Mouse (Mus musculus) ES-E14 (cell line): ENCODE results near the gene 9030025P20Rik. TPM values are rescaled to one million over a fixed set of nuclear protein-coding genes. Genes with fewer than 3 reads are reported as not detected.
"Not testable (repeated sequence)": the region's sequence is repeated elsewhere in the genome, so short reads cannot be mapped to it uniquely, and the experiment has no call there.

Source experiments
- DNase-seq: peaks from one replicate; pipeline ENCODE4 v3.0.0-alpha.2; 2013; ENCODE audit warnings: low read depth, low spot score
- H3K27ac ChIP-seq: 2 replicates; pipeline ENCODE4 v1.5.1; 2012; ENCODE audit warnings: low read depth, mild to moderate bottlenecking, low read length, moderate library complexity, mixed read lengths; ENCODE audit not compliant: poor library complexity, insufficient read depth, severe bottlenecking
- H3K36me3 ChIP-seq: 2 replicates; pipeline ENCODE4 v1.6.1; 2012; ENCODE audit warnings: mild to moderate bottlenecking, low read length, moderate library complexity, mixed read lengths; ENCODE audit not compliant: control insufficient read depth, poor library complexity, insufficient read depth, severe bottlenecking
- H3K4me1 ChIP-seq, 2 experiments: fragments of 150-350 bp in 1 of 2; sonication (generic) in 1 of 2; 2 replicates each; pipeline ENCODE4 v1.6.1; 2012; ENCODE audit warnings: low read length in 2 of 2, mild to moderate bottlenecking in 1 of 2, mixed read lengths in 1 of 2; ENCODE audit not compliant: control insufficient read depth in 2 of 2, insufficient read depth in 2 of 2, poor library complexity in 1 of 2
- H3K4me3 ChIP-seq, 2 experiments: fragments of 150-350 bp in 1 of 2; sonication (generic) in 1 of 2; 2 replicates each; pipeline ENCODE4 v1.5.1; 2012; ENCODE audit warnings: low read length in 2 of 2, low read depth in 1 of 2, mild to moderate bottlenecking in 1 of 2, mixed read lengths in 1 of 2; ENCODE audit not compliant: insufficient read depth in 1 of 2, poor library complexity in 1 of 2, severe bottlenecking in 1 of 2
- H3K9ac ChIP-seq: 2 replicates; pipeline ENCODE4 v1.6.1; 2012; ENCODE audit warnings: low read depth, mild to moderate bottlenecking, low read length, mixed read lengths; ENCODE audit not compliant: poor library complexity, insufficient read depth, severe bottlenecking
- H3K9me3 ChIP-seq: fragments of 150-350 bp; sonication (generic); 2 replicates; pipeline ENCODE4 v1.6.1; 2012; ENCODE audit warnings: low read depth, mild to moderate bottlenecking, low read length; ENCODE audit not compliant: control insufficient read depth, insufficient read depth
- CHD2 ChIP-seq: IDR thresholded peaks from 2 replicates; pipeline ENCODE4 v1.6.1; 2014; ENCODE audit warnings: mild to moderate bottlenecking, low read depth, low read length, inconsistent platforms
- HCFC1 ChIP-seq: IDR thresholded peaks from 2 replicates; pipeline ENCODE4 v1.6.1; 2012; ENCODE audit warnings: low read length, inconsistent platforms, borderline replicate concordance; ENCODE audit not compliant: insufficient read depth
- MAFK ChIP-seq: IDR thresholded peaks from 2 replicates; pipeline ENCODE4 v1.6.1; 2014; ENCODE audit warnings: mild to moderate bottlenecking, low read depth, low read length, inconsistent platforms; ENCODE audit not compliant: insufficient read depth
- ZC3H11A ChIP-seq: IDR thresholded peaks from 2 replicates; pipeline ENCODE4 v1.6.1; 2012; ENCODE audit warnings: low read depth, mild to moderate bottlenecking, inconsistent platforms, low read length, borderline replicate concordance
- ZNF384 ChIP-seq: IDR thresholded peaks from 2 replicates; pipeline ENCODE4 v1.6.1; 2012; ENCODE audit warnings: low read depth, low read length, inconsistent platforms
- in situ Hi-C, 2 experiments: fragments of 600-800 bp; cut with MboI; formaldehyde crosslinking; loops; one replicate each; pipeline ENCODE4 v1.15.1; 2025; ENCODE audit warnings: low sequenced_read_pairs in 2 of 2, inconsistent platforms in 1 of 2; ENCODE audit not compliant: unreplicated experiment in 2 of 2
- total RNA-seq: library from RNA; depleted of rRNA; stranded (reverse); fragments of 300-350 nt; gene quantifications from 2 replicates; pipeline ENCODE4 v1.2.3, GENCODE M21; 2012

9030025P20Rik gene
- total RNA-seq, 1 experiment = 41.3 TPM

- Histone ChIP-seq H3K9me3 (no peaks in the 10 kb centered on the region), H3K4me3 (peak overlapping the region; percentile 94 to 95), H3K9ac (peak overlapping the region; percentile 90), H3K36me3 (peaks cover 2% of the 10 kb centered on the region; the same call in 1 of the 2 replicates), H3K27ac (no peak overlapping the region), H3K4me1 (peaks cover 2 to 6% of the 10 kb centered on the region in 2 experiments; a peak in 2 of 4 replicates)
- no peak for TF ChIP-seq MAFK
- TF ChIP-seq ZNF384 = no peak
- TF ChIP-seq ZC3H11A = no peak
- TF ChIP-seq CHD2 = no peak
- no peak for TF ChIP-seq HCFC1
- in situ Hi-C loops = no loop called here
- no peak for DNase-seq
Observed at GRCm38 (mm10) chr17:14960520-14960919, 17.7 kb upstream of the 9030025P20Rik start.

GRCm38 (mm10) chr17:14960951-14961556, 17.2 kb upstream of the 9030025P20Rik start, which contains the start of gene Phf10:
Gene Phf10, minus strand, starts transcription at chr17:14961273.
- Histone ChIP-seq H3K9ac (peak within 1 kb of the TSS; percentile 90), H3K27ac (peak within 1 kb of the TSS; percentile 75; the same call in 1 of the 2 replicates), H3K4me3 (peak within 1 kb of the TSS; percentile 94 to 95)
- H3K4me1 ChIP-seq, in situ Hi-C loops, H3K36me3 ChIP-seq, DNase-seq, H3K9me3 ChIP-seq: not testable (repeated sequence)

- H3K27ac ChIP-seq, H3K36me3 ChIP-seq, H3K4me1 ChIP-seq, DNase-seq, in situ Hi-C loops, H3K9me3 ChIP-seq, H3K9ac ChIP-seq, H3K4me3 ChIP-seq: not testable (repeated sequence)
Observed at GRCm38 (mm10) chr17:14961557-14962154, 16.6 kb upstream of the 9030025P20Rik start.

- H3K4me3 ChIP-seq, in situ Hi-C loops, H3K27ac ChIP-seq, H3K9ac ChIP-seq, H3K36me3 ChIP-seq, H3K9me3 ChIP-seq, H3K4me1 ChIP-seq, DNase-seq: not testable (repeated sequence)
Observed at GRCm38 (mm10) chr17:14968373-14968913, 9.8 kb upstream of the 9030025P20Rik start.

- H3K36me3 ChIP-seq, in situ Hi-C loops, H3K27ac ChIP-seq, H3K4me1 ChIP-seq, H3K9me3 ChIP-seq, DNase-seq: not testable (repeated sequence)
- peak overlapping the region; percentile 49 to 58 for H3K4me3 ChIP-seq
- peak overlapping the region; percentile 31; the same call in 1 of the 2 replicates for H3K9ac ChIP-seq
Observed at GRCm38 (mm10) chr17:14977718-14978361, 428 bp upstream of the 9030025P20Rik start.

- in situ Hi-C loops, H3K36me3 ChIP-seq, H3K4me1 ChIP-seq, H3K9me3 ChIP-seq, DNase-seq: not testable (repeated sequence)
- 0 out of 4 replicates have a peak overlapping the region, but pooled peaks of 1 of the 2 experiments have one; percentile 7 for H3K4me3 ChIP-seq
- peak overlapping the region; percentile 98 for H3K27ac ChIP-seq
- peak overlapping the region; percentile 16 for H3K9ac ChIP-seq
Observed at GRCm38 (mm10) chr17:14990116-14990702, 11.9 kb downstream of the 9030025P20Rik start.

GRCm38 (mm10) chr17:14992522-14993138, 14.4 kb downstream of the 9030025P20Rik start:
- H3K9me3 ChIP-seq, H3K9ac ChIP-seq, H3K4me3 ChIP-seq, DNase-seq, H3K4me1 ChIP-seq, H3K27ac ChIP-seq, in situ Hi-C loops, H3K36me3 ChIP-seq: not testable (repeated sequence)
